Mouse (Mus musculus) heart, adult 2 months (tissue): ENCODE results near the gene Lrrc31.
"Not testable (repeated sequence)": the region's sequence is repeated elsewhere in the genome, so short reads cannot be mapped to it uniquely, and the experiment has no call there.

Source experiments
- CTCF ChIP-seq: fragments of 200-600 bp; IDR thresholded peaks from 2 replicates; pipeline ENCODE4 v1.8.1; 2022; ENCODE audit warnings: antibody characterized with exemption, mild to moderate bottlenecking, moderate library complexity
- POLR2A ChIP-seq: fragments of 200-500 bp; IDR thresholded peaks from 2 replicates; pipeline ENCODE4 v1.6.1; 2011; ENCODE audit warnings: mild to moderate bottlenecking, low read depth, low read length, control low read depth; ENCODE audit not compliant: insufficient read depth

GRCm38 (mm10) chr3:30699711-30700505, at the start of gene Lrrc31:
- TF ChIP-seq POLR2A, CTCF: not testable (repeated sequence)
